Mouse (Mus musculus): ENCODE measurements around the gene Pglyrp1. TPM values are rescaled to one million over a fixed set of nuclear protein-coding genes. Genes with fewer than 3 reads are reported as not detected.

Pglyrp1 gene
- total and polyA plus RNA-seq, 2 experiments: 0.18 to 1.7 TPM

DNA sequence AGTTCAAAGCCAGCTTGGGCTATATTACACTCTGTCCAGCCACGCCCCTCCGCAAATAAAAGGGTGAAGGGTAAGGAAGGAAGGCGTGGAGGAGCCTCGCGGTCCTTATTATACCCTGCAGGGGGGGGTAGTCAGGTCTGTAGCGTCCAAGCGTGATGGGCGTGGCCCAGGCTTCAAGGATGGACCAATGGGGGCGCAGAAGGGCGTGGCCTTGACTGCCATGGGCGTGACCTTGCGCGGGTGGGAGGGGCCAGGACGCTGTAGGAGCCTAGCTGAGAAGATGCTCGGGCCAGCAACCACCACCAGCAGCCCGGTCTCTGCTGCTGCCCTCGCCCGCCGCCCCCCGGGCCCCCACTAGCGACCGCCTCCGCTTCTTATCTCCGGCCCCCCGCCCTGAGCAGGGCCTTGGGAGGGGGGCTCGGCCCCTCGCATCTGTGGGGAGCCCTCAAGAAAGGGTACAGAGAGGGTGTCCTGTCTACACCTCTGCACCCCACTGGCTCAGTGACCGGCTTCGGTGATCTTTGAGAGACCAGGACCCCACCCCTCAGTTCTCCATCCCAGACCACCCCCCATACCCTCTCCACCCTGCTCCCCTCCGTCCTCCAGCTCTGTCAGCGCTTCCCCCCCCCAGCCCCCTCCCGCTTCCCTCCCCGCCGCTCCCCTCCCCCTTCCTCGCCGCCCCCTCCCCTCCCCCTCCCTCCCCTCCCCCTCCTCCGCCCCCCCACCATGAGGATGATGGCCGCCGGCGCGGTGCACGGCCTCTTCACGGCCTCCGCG lies 54.2 kb downstream of the Pglyrp1 start, which contains the start of gene Nova2:
Gene Nova2 (plus strand): TSS at position 727 of the 777 bp plus-strand sequence.
- WGBS: 3% methylated on average over 37 of the region's 45 CpGs
- Histone ChIP-seq H3K27ac (replicated peaks; ENCODE audit: insufficient read depth, low read depth, low read length) (no peak within 1 kb of the TSS; the same call in 1 of the 2 replicates), H3K4me3 (ENCODE audit: insufficient read depth, low read depth, low read length) (peak within 1 kb of the TSS; percentile 75), H3K36me3 (ENCODE audit: control insufficient read depth, insufficient read depth, low read length) (no peaks in the 10 kb centered on the region), H3K79me2 (ENCODE audit: control insufficient read depth, insufficient read depth, low read length) (no peaks in the 10 kb centered on the region), H3K27me3 (ENCODE audit: control insufficient read depth, insufficient read depth, low read length) (peaks cover 21% of the 10 kb centered on the region), H3K4me1 (ENCODE audit: control insufficient read depth, insufficient read depth, low read length) (no peaks in the 10 kb centered on the region; the same call in 1 of the 2 replicates), H3K9ac (ENCODE audit: low read depth, low read length) (peak within 1 kb of the TSS; percentile 77)
- no peak for TF ChIP-seq POLR2A (IDR thresholded peaks at IDR 0.05; ENCODE audit: extremely low read depth, insufficient read depth, low read length)
- no peak for TF ChIP-seq CTCF (IDR thresholded peaks at IDR 0.05; ENCODE audit: low read depth, low read length)
- no peak for DNase-seq (ENCODE audit: extremely low read depth, low read depth, low spot score)

DNA sequence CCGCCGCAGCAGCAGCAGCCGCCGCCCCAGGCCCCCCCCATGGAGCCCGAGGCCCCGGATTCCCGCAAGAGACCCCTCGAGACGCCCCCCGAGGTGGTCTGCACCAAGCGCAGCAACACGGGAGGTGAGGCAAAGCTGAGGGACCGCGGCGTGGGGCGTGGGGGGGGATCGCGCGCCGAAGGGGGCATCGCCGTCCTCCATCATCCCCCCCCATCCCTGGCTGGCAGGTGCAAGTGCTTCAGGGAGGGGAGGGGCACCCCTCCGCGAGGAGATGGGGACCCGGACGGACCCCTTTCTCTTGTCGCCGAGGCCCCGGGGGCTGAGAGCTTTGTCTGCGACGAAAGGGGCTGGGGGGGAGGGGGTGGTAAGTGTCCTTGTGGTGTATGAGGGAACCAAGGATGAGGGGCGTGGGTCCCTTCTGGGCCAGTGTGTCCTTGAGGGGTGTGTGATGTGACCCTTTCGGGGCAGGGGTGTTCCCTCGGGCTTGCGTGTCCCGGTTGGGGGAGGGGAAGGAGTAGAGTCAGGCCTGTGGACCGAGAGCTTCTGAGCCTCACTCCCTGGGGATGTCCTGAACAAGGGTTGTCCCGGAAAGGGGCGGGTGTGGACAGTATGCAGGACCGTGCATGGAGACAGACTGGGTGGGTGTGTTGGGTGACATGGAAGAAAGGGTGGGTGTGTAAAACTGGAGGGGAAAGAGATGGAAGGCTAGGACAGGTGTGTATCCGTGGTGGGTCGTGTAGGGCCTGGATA lies 55.1 kb downstream of the Pglyrp1 start:
- H3K79me2 ChIP-seq (ENCODE audit: control insufficient read depth, insufficient read depth, low read length): no peaks in the 10 kb centered on the region
- TF ChIP-seq POLR2A (IDR thresholded peaks at IDR 0.05; ENCODE audit: extremely low read depth, insufficient read depth, low read length): no peak
- TF ChIP-seq CTCF (IDR thresholded peaks at IDR 0.05; ENCODE audit: low read depth, low read length): no peak
- no peak overlapping the region; the same call in 1 of the 2 replicates for H3K27ac ChIP-seq (replicated peaks; ENCODE audit: insufficient read depth, low read depth, low read length)
- DNase-seq (ENCODE audit: extremely low read depth, low read depth, low spot score): no peak
- H3K4me1 ChIP-seq (ENCODE audit: control insufficient read depth, insufficient read depth, low read length): no peaks in the 10 kb centered on the region; the same call in 1 of the 2 replicates
- H3K9ac ChIP-seq (ENCODE audit: low read depth, low read length): peak overlapping the region; percentile 77
- H3K4me3 ChIP-seq (ENCODE audit: insufficient read depth, low read depth, low read length): peak overlapping the region; percentile 75
- H3K27me3 ChIP-seq (ENCODE audit: control insufficient read depth, insufficient read depth, low read length): peaks cover 21% of the 10 kb centered on the region
- 4% methylated on average over 39 of the region's 42 CpGs for WGBS
- H3K36me3 ChIP-seq (ENCODE audit: control insufficient read depth, insufficient read depth, low read length): no peaks in the 10 kb centered on the region

DNA sequence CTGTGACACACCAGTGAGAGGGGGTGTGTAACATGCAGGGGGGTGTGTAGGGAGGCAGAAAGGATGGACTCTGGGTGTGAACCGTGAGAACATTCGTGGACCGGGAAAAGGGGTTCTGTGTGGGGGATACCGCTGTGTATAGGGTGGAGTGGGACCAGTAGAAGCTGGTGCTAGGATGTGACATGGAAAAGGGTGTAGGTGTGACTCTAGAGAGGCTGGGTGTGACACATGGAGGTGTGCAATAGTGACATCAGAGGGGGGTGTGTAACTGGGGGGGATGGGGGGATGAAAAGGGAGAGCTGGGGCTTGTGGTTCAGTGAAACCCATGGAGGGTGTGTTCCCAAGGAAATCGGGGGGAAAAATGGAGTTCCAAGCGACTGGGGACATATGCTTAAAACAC lies 55.8 kb downstream of the Pglyrp1 start:
- Histone ChIP-seq H3K36me3 (ENCODE audit: control insufficient read depth, insufficient read depth, low read length) (no peaks in the 10 kb centered on the region), H3K4me1 (ENCODE audit: control insufficient read depth, insufficient read depth, low read length) (no peaks in the 10 kb centered on the region), H3K79me2 (ENCODE audit: control insufficient read depth, insufficient read depth, low read length) (0 out of 2 replicates have a peak, but pooled peaks cover under 1% of the 10 kb centered on the region), H3K27ac (replicated peaks; ENCODE audit: insufficient read depth, low read depth, low read length) (peak overlapping the region; percentile 71), H3K9ac (ENCODE audit: low read depth, low read length) (no peak overlapping the region), H3K4me3 (ENCODE audit: insufficient read depth, low read depth, low read length) (no peak overlapping the region; the same call in 1 of the 2 replicates), H3K27me3 (ENCODE audit: control insufficient read depth, insufficient read depth, low read length) (peaks cover 21% of the 10 kb centered on the region)
- TF ChIP-seq CTCF (IDR thresholded peaks at IDR 0.05; ENCODE audit: low read depth, low read length) (no peak), POLR2A (IDR thresholded peaks at IDR 0.05; ENCODE audit: extremely low read depth, insufficient read depth, low read length) (no peak)
- DNase-seq (ENCODE audit: extremely low read depth, low read depth, low spot score): no peak
- 42% methylated on average over 6 of the region's 6 CpGs for WGBS

DNA sequence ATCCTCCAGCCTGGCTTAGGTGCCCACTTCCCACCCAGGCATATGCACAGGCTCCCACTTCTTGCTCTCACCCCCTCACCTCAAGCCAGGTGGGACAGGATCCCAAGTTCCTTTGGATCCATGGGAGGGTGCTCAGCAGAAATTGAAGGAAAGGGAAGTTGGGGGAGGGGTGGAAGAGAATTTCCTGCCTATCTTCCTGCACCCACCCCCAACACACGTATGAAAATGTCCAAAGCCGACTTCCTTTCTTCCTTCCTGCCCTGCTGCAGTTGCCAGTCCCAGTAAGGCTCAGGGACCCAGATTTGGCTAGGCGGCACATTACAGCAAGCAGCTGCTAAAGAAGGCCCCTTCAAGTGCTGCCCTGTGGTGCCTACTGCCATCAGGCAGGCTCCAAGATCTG lies 56.6 kb downstream of the Pglyrp1 start:
- Histone ChIP-seq H3K36me3 (ENCODE audit: control insufficient read depth, insufficient read depth, low read length) (no peaks in the 10 kb centered on the region), H3K79me2 (ENCODE audit: control insufficient read depth, insufficient read depth, low read length) (0 out of 2 replicates have a peak, but pooled peaks cover 2% of the 10 kb centered on the region), H3K9ac (ENCODE audit: low read depth, low read length) (0 out of 2 replicates have a peak overlapping the region, but pooled peaks have one; percentile 3), H3K4me1 (ENCODE audit: control insufficient read depth, insufficient read depth, low read length) (peaks cover under 1% of the 10 kb centered on the region; the same call in 1 of the 2 replicates), H3K4me3 (ENCODE audit: insufficient read depth, low read depth, low read length) (peak overlapping the region; percentile 20; the same call in 1 of the 2 replicates), H3K27ac (replicated peaks; ENCODE audit: insufficient read depth, low read depth, low read length) (peak overlapping the region; percentile 77), H3K27me3 (ENCODE audit: control insufficient read depth, insufficient read depth, low read length) (peaks cover 21% of the 10 kb centered on the region)
- WGBS: 42% methylated on average over 3 of the region's 3 CpGs
- TF ChIP-seq POLR2A (IDR thresholded peaks at IDR 0.05; ENCODE audit: extremely low read depth, insufficient read depth, low read length) (no peak), CTCF (IDR thresholded peaks at IDR 0.05; ENCODE audit: low read depth, low read length) (no peak)
- no peak for DNase-seq (ENCODE audit: extremely low read depth, low read depth, low spot score)

Other genes starting within 250 kb of the Pglyrp1 start
- not detected in 2 replicates for gene Psg21, start 214.6 kb upstream of the Pglyrp1 start, total RNA-seq (2014; rRNA removed)
- not detected in 2 replicates for gene Psg21, start 214.6 kb upstream of the Pglyrp1 start, polyA plus RNA-seq (2012; rRNA removed)
- gene Psg20, start 185.1 kb upstream of the Pglyrp1 start, total RNA-seq (2014; rRNA removed): not detected in 2 replicates
- not detected in 2 replicates for gene Psg20, start 185.1 kb upstream of the Pglyrp1 start, polyA plus RNA-seq (2012; rRNA removed)
- gene Psg22, start 153.2 kb upstream of the Pglyrp1 start, total RNA-seq (2014; rRNA removed): not detected in 2 replicates
- gene Psg22, start 153.2 kb upstream of the Pglyrp1 start, polyA plus RNA-seq (2012; rRNA removed): 0.04 TPM in 1 of 2 replicates, not detected in the other
- gene Psg19, start 72.8 kb upstream of the Pglyrp1 start, total RNA-seq (2014; rRNA removed): not detected in 2 replicates
- not detected in 2 replicates for gene Psg19, start 72.8 kb upstream of the Pglyrp1 start, polyA plus RNA-seq (2012; rRNA removed)
- gene Psg17, start 49.7 kb upstream of the Pglyrp1 start, total RNA-seq (2014; rRNA removed): not detected in 2 replicates
- gene Psg17, start 49.7 kb upstream of the Pglyrp1 start, polyA plus RNA-seq (2012; rRNA removed): not detected in 2 replicates
- gene Mill2, start 31.4 kb upstream of the Pglyrp1 start, total RNA-seq (2014; rRNA removed): 0.83 and 1.1 TPM in 2 replicates
- 0.37 and 0.50 TPM in 2 replicates for gene Mill2, start 31.4 kb upstream of the Pglyrp1 start, polyA plus RNA-seq (2012; rRNA removed)
- gene Ccdc61, start 39.1 kb downstream of the Pglyrp1 start, total RNA-seq (2014; rRNA removed): 5.6 and 7.7 TPM in 2 replicates
- 9.7 and 12.0 TPM in 2 replicates for gene Ccdc61, start 39.1 kb downstream of the Pglyrp1 start, polyA plus RNA-seq (2012; rRNA removed)
- 0.09 and 0.27 TPM in 2 replicates for gene Nova2, start 54.6 kb downstream of the Pglyrp1 start, total RNA-seq (2014; rRNA removed)
- 0.16 and 0.24 TPM in 2 replicates for gene Nova2, start 54.6 kb downstream of the Pglyrp1 start, polyA plus RNA-seq (2012; rRNA removed)
- not detected in 2 replicates for gene Nanos2, start 116.1 kb downstream of the Pglyrp1 start, total RNA-seq (2014; rRNA removed)
- gene Nanos2, start 116.1 kb downstream of the Pglyrp1 start, polyA plus RNA-seq (2012; rRNA removed): not detected in 2 replicates
- gene Mypop, start 119.9 kb downstream of the Pglyrp1 start, total RNA-seq (2014; rRNA removed): 0.54 and 0.65 TPM in 2 replicates
- gene Mypop, start 119.9 kb downstream of the Pglyrp1 start, polyA plus RNA-seq (2012; rRNA removed): 2.7 and 3.1 TPM in 2 replicates
- 4.5 and 7.3 TPM in 2 replicates for gene Irf2bp1, start 132.7 kb downstream of the Pglyrp1 start, total RNA-seq (2014; rRNA removed)
- gene Irf2bp1, start 132.7 kb downstream of the Pglyrp1 start, polyA plus RNA-seq (2012; rRNA removed): 13.2 and 14.6 TPM in 2 replicates
- gene Foxa3, start 152.2 kb downstream of the Pglyrp1 start, total RNA-seq (2014; rRNA removed): 31.2 and 60.1 TPM in 2 replicates
- gene Foxa3, start 152.2 kb downstream of the Pglyrp1 start, polyA plus RNA-seq (2012; rRNA removed): 47.4 and 54.1 TPM in 2 replicates
- gene Sympk, start 153.0 kb downstream of the Pglyrp1 start, total RNA-seq (2014; rRNA removed): 21.5 and 29.5 TPM in 2 replicates
- 37.3 and 46.9 TPM in 2 replicates for gene Sympk, start 153.0 kb downstream of the Pglyrp1 start, polyA plus RNA-seq (2012; rRNA removed)
- not detected in 2 replicates for gene Rsph6a, start 183.4 kb downstream of the Pglyrp1 start, total RNA-seq (2014; rRNA removed)
- not detected in 2 replicates for gene Rsph6a, start 183.4 kb downstream of the Pglyrp1 start, polyA plus RNA-seq (2012; rRNA removed)
- gene Dmwd, start 204.9 kb downstream of the Pglyrp1 start, total RNA-seq (2014; rRNA removed): 4.5 and 6.7 TPM in 2 replicates
- 29.4 and 35.7 TPM in 2 replicates for gene Dmwd, start 204.9 kb downstream of the Pglyrp1 start, polyA plus RNA-seq (2012; rRNA removed)
- gene Dmpk, start 212.5 kb downstream of the Pglyrp1 start, total RNA-seq (2014; rRNA removed): 13.6 and 24.8 TPM in 2 replicates
- 60.0 and 76.4 TPM in 2 replicates for gene Dmpk, start 212.5 kb downstream of the Pglyrp1 start, polyA plus RNA-seq (2012; rRNA removed)
- gene Six5, start 223.3 kb downstream of the Pglyrp1 start, total RNA-seq (2014; rRNA removed): 1.8 and 2.3 TPM in 2 replicates
- gene Six5, start 223.3 kb downstream of the Pglyrp1 start, polyA plus RNA-seq (2012; rRNA removed): 5.2 and 8.7 TPM in 2 replicates
- gene Gm4969, start 247.0 kb downstream of the Pglyrp1 start, total RNA-seq (2014; rRNA removed): 0.09 TPM in 1 of 2 replicates, not detected in the other
- 0.02 TPM in 1 of 2 replicates, not detected in the other for gene Gm4969, start 247.0 kb downstream of the Pglyrp1 start, polyA plus RNA-seq (2012; rRNA removed)
- gene Fbxo46, start 248.5 kb downstream of the Pglyrp1 start, total RNA-seq (2014; rRNA removed): 2.4 and 3.2 TPM in 2 replicates
- gene Fbxo46, start 248.5 kb downstream of the Pglyrp1 start, polyA plus RNA-seq (2012; rRNA removed): 4.3 and 5.0 TPM in 2 replicates

Measured in liver, adult 2 months (tissue).